In genomic region chr10:45289218-45290105, GRCm38 (mm10) we compare ENCODE assay signal across 8 mouse cellular contexts. TPM values are rescaled to one million over a fixed set of nuclear protein-coding genes. Genes with fewer than 3 reads are reported as not detected.
DNase-seq lines count a peak whose midpoint lies in the region; ATAC-seq and TF ChIP-seq lines count a peak whose summit lies in the region.

No protein-coding gene starts in this region.

- peak; percentile 27 for DNase-seq in kidney, postnatal 0 days (ENCODE audit: low spot score)
- DNase-seq in kidney, adult 9 months: no peak
- DNase-seq in R1 (ENCODE audit: low read depth, low spot score): peak; percentile 46
- peak; percentile 38 for DNase-seq in forebrain, embryonic 10.5 days (ENCODE audit: extremely low spot score, low spot score)
- DNase-seq in heart, postnatal 4 days: peak; percentile 72
- no peak for DNase-seq in liver, embryonic 14.5 days (ENCODE audit: low read depth in 3 of 3, low spot score in 3 of 3)
- peak; percentile 17 for DNase-seq in retina, postnatal 7 days (ENCODE audit: low read depth, low spot score)

- ATAC-seq in kidney, postnatal 0 days (replicated peaks; ENCODE audit: low FRiP score, low read depth): peak; percentile 85
- ATAC-seq in liver, embryonic 14.5 days (ENCODE audit: insufficient read depth): no peak
- ATAC-seq in activated CD4-positive, CD25-positive, alpha-beta regulatory T cell, adult 4 months: no peak

- H3K9ac ChIP-seq in kidney, postnatal 0 days (ENCODE audit: low read depth, low read length): peak overlapping the region; percentile 55
- no peak overlapping the region for H3K9ac ChIP-seq in liver, embryonic 14.5 days (replicated peaks)

- WGBS in kidney, postnatal 0 days: 1% methylated on average over 70 of the region's 71 CpGs
- 1% methylated on average over 71 of the region's 71 CpGs for WGBS in forebrain, embryonic 10.5 days
- WGBS in liver, embryonic 14.5 days (ENCODE audit: insufficient replicate concordance): 1% methylated on average over 71 of the region's 71 CpGs

- H3K4me3 ChIP-seq in kidney, postnatal 0 days (replicated peaks; ENCODE audit: low read depth, low read length): peak overlapping the region; percentile 49
- H3K4me3 ChIP-seq in forebrain, embryonic 10.5 days: peak overlapping the region; percentile 64
- peak overlapping the region; percentile 24 to 41 for H3K4me3 ChIP-seq in liver, embryonic 14.5 days (ENCODE audit: insufficient read depth in 1 of 2, low read depth in 2 of 2, low read length in 2 of 2)

- peak overlapping the region; percentile 94 for H3K4me2 ChIP-seq in kidney, postnatal 0 days (ENCODE audit: low read length)
- peak overlapping the region; percentile 58 for H3K4me2 ChIP-seq in liver, embryonic 14.5 days (ENCODE audit: low read depth)

- no peaks in the 10 kb centered on the region for H3K36me3 ChIP-seq in kidney, postnatal 0 days (ENCODE audit: insufficient read depth, low read length)
- no peaks in the 10 kb centered on the region for H3K36me3 ChIP-seq in forebrain, embryonic 10.5 days (replicated peaks)
- no peaks in the 10 kb centered on the region for H3K36me3 ChIP-seq in liver, embryonic 14.5 days (replicated peaks; ENCODE audit: control insufficient read depth, insufficient read depth, low read depth)

- no peaks in the 10 kb centered on the region for H3K4me1 ChIP-seq in kidney, postnatal 0 days (replicated peaks; ENCODE audit: insufficient read depth, low read length)
- H3K4me1 ChIP-seq in forebrain, embryonic 10.5 days: peaks cover 12% of the 10 kb centered on the region
- H3K4me1 ChIP-seq in liver, embryonic 14.5 days (replicated peaks; ENCODE audit: control insufficient read depth in 2 of 2, insufficient read depth in 2 of 2, low read length in 1 of 2): peaks cover 0 to 2% of the 10 kb centered on the region in 2 experiments; a peak in 1 of 4 replicates

- H3K27ac ChIP-seq in kidney, postnatal 0 days: no peak overlapping the region
- peak overlapping the region; percentile 68; the same call in 1 of the 2 replicates for H3K27ac ChIP-seq in forebrain, embryonic 10.5 days
- no peak overlapping the region for H3K27ac ChIP-seq in liver, embryonic 14.5 days

- no peaks in the 10 kb centered on the region for H3K9me3 ChIP-seq in kidney, postnatal 0 days (replicated peaks; ENCODE audit: low read length)
- H3K9me3 ChIP-seq in forebrain, embryonic 10.5 days: no peaks in the 10 kb centered on the region
- H3K9me3 ChIP-seq in liver, embryonic 14.5 days (ENCODE audit: control insufficient read depth, low read length): no peaks in the 10 kb centered on the region

- TF ChIP-seq EP300 in liver, embryonic 14.5 days (IDR thresholded peaks at IDR 0.05; ENCODE audit: low read depth): no peak

- peaks cover 15% of the 10 kb centered on the region for H3K27me3 ChIP-seq in kidney, postnatal 0 days (ENCODE audit: insufficient read depth, low read length)
- H3K27me3 ChIP-seq in forebrain, embryonic 10.5 days (ENCODE audit: poor library complexity, severe bottlenecking): peaks cover 75% of the 10 kb centered on the region
- peaks cover 24% of the 10 kb centered on the region for H3K27me3 ChIP-seq in liver, embryonic 14.5 days (ENCODE audit: control insufficient read depth, insufficient read depth, low read length)

- no peak for TF ChIP-seq CTCF in kidney, postnatal 0 days (IDR thresholded peaks at IDR 0.05; ENCODE audit: low read depth)
- no peak for TF ChIP-seq CTCF in liver, embryonic 14.5 days (IDR thresholded peaks at IDR 0.05; ENCODE audit: low read depth)

RNA-seq across cellular contexts. Expression of gene Bves, which starts 46.1 kb away (rescaled TPM):
- polyA plus RNA-seq in kidney, postnatal 0 days (2015; fragmentation: Nextera tagmentation; extraction: Ambion mirVana): 0.91 and 0.93 TPM in 2 replicates
- polyA plus RNA-seq in forebrain, embryonic 10.5 days (2016; fragmentation: Nextera tagmentation; extraction: Ambion mirVana): 1.7 and 1.9 TPM in 2 replicates
- total RNA-seq in heart, postnatal 4 days (2021): 10 to 100 TPM; 83.4 to 85.3 TPM
- polyA plus RNA-seq in liver, embryonic 14.5 days (2012; rRNA removed): 0.02 TPM in 2 replicates
- 0.09 TPM in 1 of 2 replicates, not detected in the other for polyA plus RNA-seq in liver, embryonic 14.5 days (2014; fragmentation: Nextera tagmentation; extraction: Ambion mirVana)
- polyA plus RNA-seq in activated CD4-positive, CD25-positive, alpha-beta regulatory T cell, adult 4 months (2017; shearing (Covaris generic)): not detected

Comparison
In these comparisons a context has a peak if more than half of its experiments do, and no peak if none do; other contexts are left out.
1. DNase-seq: peak in kidney, postnatal 0 days (single experiment), R1 (single experiment), forebrain, embryonic 10.5 days (single experiment), heart, postnatal 4 days (single experiment) and retina, postnatal 7 days (single experiment); none in kidney, adult 9 months (single experiment) and liver, embryonic 14.5 days (0 of 3).
2. Peak in every context shown above with its lines, with median percentiles within 50 percentile points of each other: H3K4me3 ChIP-seq.